Mouse (Mus musculus): ENCODE measurements around the gene Ror2. TPM values are rescaled to one million over a fixed set of nuclear protein-coding genes. Genes with fewer than 3 reads are reported as not detected.

Ror2 gene
- total RNA-seq, 2 experiments from 2014 or later, result 3.5 to 4.8 TPM

GRCm38 (mm10) chr13:53143076-53143475 is 142.8 kb downstream of the Ror2 start:
- DNase-seq (ENCODE audit: low spot score in 2 of 2), result no peak

- DNase-seq (ENCODE audit: low spot score in 2 of 2), result peak in 1 of 2 experiments; percentile 30
These were observed 143.7 kb downstream of the Ror2 start for GRCm38 (mm10) chr13:53142268-53142667.

- no peak for DNase-seq (ENCODE audit: low spot score in 2 of 2)
These were observed 145.6 kb downstream of the Ror2 start for GRCm38 (mm10) chr13:53140298-53140697.

- DNase-seq (ENCODE audit: low spot score in 2 of 2), result no peak
These were observed 155.4 kb downstream of the Ror2 start for GRCm38 (mm10) chr13:53130567-53130966.

GRCm38 (mm10) chr13:53130032-53130431 is 155.9 kb downstream of the Ror2 start:
- no peak for DNase-seq (ENCODE audit: low spot score in 2 of 2)

- no peak for DNase-seq (ENCODE audit: low spot score in 2 of 2)
These were observed 160.3 kb downstream of the Ror2 start for GRCm38 (mm10) chr13:53125627-53126026.

- DNase-seq (ENCODE audit: low spot score in 2 of 2), result no peak
These were observed 163.8 kb downstream of the Ror2 start for GRCm38 (mm10) chr13:53122085-53122484.

- no peak for DNase-seq (ENCODE audit: low spot score in 2 of 2)
These were observed 165.0 kb downstream of the Ror2 start for GRCm38 (mm10) chr13:53120906-53121305.

- DNase-seq (ENCODE audit: low spot score in 2 of 2), result peak; percentile 79 to 81
These were observed 166.1 kb downstream of the Ror2 start for GRCm38 (mm10) chr13:53119586-53120426.

GRCm38 (mm10) chr13:53118398-53118797 is 167.5 kb downstream of the Ror2 start:
- DNase-seq (ENCODE audit: low spot score in 2 of 2), result no peak

GRCm38 (mm10) chr13:53117921-53118320 is 168.0 kb downstream of the Ror2 start:
- no peak for DNase-seq (ENCODE audit: low spot score in 2 of 2)

GRCm38 (mm10) chr13:53110249-53110578 is 175.7 kb downstream of the Ror2 start:
- no peak for DNase-seq (ENCODE audit: low spot score in 2 of 2)

GRCm38 (mm10) chr13:53109560-53110248 is 176.2 kb downstream of the Ror2 start:
- DNase-seq (ENCODE audit: low spot score in 2 of 2), result peak; percentile 86 to 87

GRCm38 (mm10) chr13:53106676-53107075 is 179.2 kb downstream of the Ror2 start:
- no peak for DNase-seq (ENCODE audit: low spot score in 2 of 2)

- no peak for DNase-seq (ENCODE audit: low spot score in 2 of 2)
These were observed 185.9 kb downstream of the Ror2 start for GRCm38 (mm10) chr13:53099771-53100682.

- peak; percentile 74 to 79 for DNase-seq (ENCODE audit: low spot score in 2 of 2)
These were observed 189.3 kb downstream of the Ror2 start for GRCm38 (mm10) chr13:53096615-53097014.

- DNase-seq (ENCODE audit: low spot score in 2 of 2), result no peak
These were observed 190.7 kb downstream of the Ror2 start for GRCm38 (mm10) chr13:53095222-53095621.

GRCm38 (mm10) chr13:53094658-53095057 is 191.3 kb downstream of the Ror2 start:
- DNase-seq (ENCODE audit: low spot score in 2 of 2), result no peak

GRCm38 (mm10) chr13:53093407-53093806 is 192.5 kb downstream of the Ror2 start:
- no peak for DNase-seq (ENCODE audit: low spot score in 2 of 2)

GRCm38 (mm10) chr13:53086552-53087282 is 199.2 kb downstream of the Ror2 start:
- DNase-seq (ENCODE audit: low spot score in 2 of 2), result no peak

- no peak for DNase-seq (ENCODE audit: low spot score in 2 of 2)
These were observed 204.1 kb downstream of the Ror2 start for GRCm38 (mm10) chr13:53081846-53082245.
